Mouse (Mus musculus) G1E (cell line): ENCODE measurements around the gene Sap30bp.

ENCODE experiments used
- CTCF ChIP-seq: IDR thresholded peaks from 2 replicates; pipeline ENCODE4 v1.5.1; 2012; ENCODE audit warnings: low read depth, low read length, inconsistent platforms, mixed read lengths
- GATA1 ChIP-seq: IDR thresholded peaks from 2 replicates; pipeline ENCODE4 v1.6.1; 2012; ENCODE audit warnings: borderline replicate concordance, low read length, inconsistent platforms, mixed read lengths

GRCm38 (mm10) chr11:115904231-115904955 lies 28.7 kb upstream of the Sap30bp start:
- TF ChIP-seq CTCF (no peak), GATA1 (no peak)
